ENCODE assay signal across 10 mouse cellular contexts in genomic region chr17:75027358-75028131, GRCm38 (mm10). TPM values are rescaled to one million over a fixed set of nuclear protein-coding genes. Genes with fewer than 3 reads are reported as not detected.
DNase-seq lines count a peak whose midpoint lies in the region; ATAC-seq and TF ChIP-seq lines count a peak whose summit lies in the region.
"Had no signal": no experiment of that assay in that cellular context is flagged by ENCODE, and none has a peak within 500 bp of the region (broad histone marks: within the 10 kb centered on the region; RNA-seq: fewer than 3 reads in every experiment).

No protein-coding gene starts in this region.

- no peaks in the 10 kb centered on the region for H3K9me3 ChIP-seq in forebrain, embryonic 15.5 days
- H3K9me3 ChIP-seq in forebrain, embryonic 10.5 days, result no peaks in the 10 kb centered on the region
- H3K9me3 ChIP-seq: liver, embryonic 12.5 days had no signal

- 63% methylated on average over 12 of the region's 12 CpGs for WGBS in forebrain, embryonic 15.5 days
- WGBS in forebrain, embryonic 10.5 days, result 89% methylated on average over 12 of the region's 12 CpGs

- DNase-seq in forebrain, embryonic 10.5 days (ENCODE audit: extremely low spot score, low spot score), result no peak
- DNase-seq in urinary bladder, postnatal 25 days (ENCODE audit: low spot score), result peak; percentile 37
- DNase-seq in urinary bladder, postnatal 10 days (ENCODE audit: low spot score), result no peak
- peak; percentile 40 to 55 for DNase-seq in layer of hippocampus, adult 2 months (ENCODE audit: low spot score in 2 of 2)
- peak; percentile 7 for DNase-seq in testis, postnatal 14 days (ENCODE audit: low spot score)
- DNase-seq in adrenal gland, postnatal 25 days, result no peak
- no peak for DNase-seq in adrenal gland, postnatal 4 days (ENCODE audit: low spot score in 2 of 2)
- DNase-seq: kidney, adult 2 months had no signal

- H3K4me2 ChIP-seq in forebrain, embryonic 15.5 days (replicated peaks), result no peak overlapping the region
- H3K4me2 ChIP-seq: liver, embryonic 12.5 days had no signal

- no peaks in the 10 kb centered on the region for H3K36me3 ChIP-seq in forebrain, embryonic 15.5 days
- no peaks in the 10 kb centered on the region for H3K36me3 ChIP-seq in forebrain, embryonic 10.5 days (replicated peaks)
- H3K36me3 ChIP-seq: liver, embryonic 12.5 days had no signal

- peak; percentile 39; the same call in 1 of the 2 replicates for ATAC-seq in forebrain, embryonic 15.5 days (replicated peaks)
- ATAC-seq: liver, embryonic 12.5 days had no signal

- H3K27ac ChIP-seq in forebrain, embryonic 15.5 days (replicated peaks), result no peak overlapping the region
- H3K27ac ChIP-seq in forebrain, embryonic 10.5 days, result no peak overlapping the region
- H3K27ac ChIP-seq in layer of hippocampus, adult 2 months, result no peak overlapping the region
- H3K27ac ChIP-seq: liver, embryonic 12.5 days had no signal

- H3K4me1 ChIP-seq in forebrain, embryonic 15.5 days, result peaks cover 5% of the 10 kb centered on the region; the same call in 1 of the 2 replicates
- H3K4me1 ChIP-seq in forebrain, embryonic 10.5 days, result 0 out of 2 replicates have a peak, but pooled peaks cover 6% of the 10 kb centered on the region
- H3K4me1 ChIP-seq: liver, embryonic 12.5 days had no signal

- no peak overlapping the region for H3K9ac ChIP-seq in forebrain, embryonic 15.5 days (replicated peaks)
- H3K9ac ChIP-seq: liver, embryonic 12.5 days had no signal

- no peaks in the 10 kb centered on the region for H3K27me3 ChIP-seq in forebrain, embryonic 15.5 days
- no peaks in the 10 kb centered on the region for H3K27me3 ChIP-seq in forebrain, embryonic 10.5 days (ENCODE audit: poor library complexity, severe bottlenecking)
- H3K27me3 ChIP-seq: liver, embryonic 12.5 days had no signal

- no peak for TF ChIP-seq CTCF in layer of hippocampus, adult 2 months (conservative IDR thresholded peaks at IDR 0.05)

- no peak overlapping the region for H3K4me3 ChIP-seq in forebrain, embryonic 15.5 days
- no peak overlapping the region for H3K4me3 ChIP-seq in forebrain, embryonic 10.5 days
- no peak overlapping the region for H3K4me3 ChIP-seq in layer of hippocampus, adult 2 months
- H3K4me3 ChIP-seq: liver, embryonic 12.5 days had no signal

RNA-seq across cellular contexts. Expression of gene Ltbp1, which starts 22.2 kb away (rescaled TPM):
- 4.0 and 4.6 TPM in 2 replicates for polyA plus RNA-seq in forebrain, embryonic 15.5 days (2015; fragmentation: Nextera tagmentation; extraction: Ambion mirVana)
- polyA plus RNA-seq in forebrain, embryonic 10.5 days (2016; fragmentation: Nextera tagmentation; extraction: Ambion mirVana), result 4.5 TPM in 2 replicates
- 1 to 10 TPM; 6.3 to 7.4 TPM for total RNA-seq in layer of hippocampus, adult 2 months (2021)
- total RNA-seq in adrenal gland, postnatal 25 days (2021), result 9.6 and 11.0 TPM in 2 replicates
- total RNA-seq in adrenal gland, postnatal 4 days (2021), result 10 to 100 TPM; 26.8 to 39.2 TPM

Comparison
In these comparisons a context has a peak if more than half of its experiments do, and no peak if none do; other contexts are left out.
1. DNase-seq: peak in urinary bladder, postnatal 25 days (single experiment), layer of hippocampus, adult 2 months (2 of 2) and testis, postnatal 14 days (single experiment); none in forebrain, embryonic 10.5 days (single experiment), urinary bladder, postnatal 10 days (single experiment), adrenal gland, postnatal 25 days (single experiment) and adrenal gland, postnatal 4 days (0 of 2).